Mouse (Mus musculus) fat pad, adult 2 months (tissue): Measurements from ENCODE around the gene Ltbp1.

Source experiments
- DNase-seq: peaks from one replicate; pipeline ENCODE4 v3.0.0-alpha.2; 2011; ENCODE audit warnings: low read depth, low spot score; ENCODE audit errors: extremely low read depth

The Ltbp1 gene

GRCm38 (mm10) chr17:75004820-75005219 lies 548 bp upstream of the Ltbp1 start:
- no peak for DNase-seq

DNA sequence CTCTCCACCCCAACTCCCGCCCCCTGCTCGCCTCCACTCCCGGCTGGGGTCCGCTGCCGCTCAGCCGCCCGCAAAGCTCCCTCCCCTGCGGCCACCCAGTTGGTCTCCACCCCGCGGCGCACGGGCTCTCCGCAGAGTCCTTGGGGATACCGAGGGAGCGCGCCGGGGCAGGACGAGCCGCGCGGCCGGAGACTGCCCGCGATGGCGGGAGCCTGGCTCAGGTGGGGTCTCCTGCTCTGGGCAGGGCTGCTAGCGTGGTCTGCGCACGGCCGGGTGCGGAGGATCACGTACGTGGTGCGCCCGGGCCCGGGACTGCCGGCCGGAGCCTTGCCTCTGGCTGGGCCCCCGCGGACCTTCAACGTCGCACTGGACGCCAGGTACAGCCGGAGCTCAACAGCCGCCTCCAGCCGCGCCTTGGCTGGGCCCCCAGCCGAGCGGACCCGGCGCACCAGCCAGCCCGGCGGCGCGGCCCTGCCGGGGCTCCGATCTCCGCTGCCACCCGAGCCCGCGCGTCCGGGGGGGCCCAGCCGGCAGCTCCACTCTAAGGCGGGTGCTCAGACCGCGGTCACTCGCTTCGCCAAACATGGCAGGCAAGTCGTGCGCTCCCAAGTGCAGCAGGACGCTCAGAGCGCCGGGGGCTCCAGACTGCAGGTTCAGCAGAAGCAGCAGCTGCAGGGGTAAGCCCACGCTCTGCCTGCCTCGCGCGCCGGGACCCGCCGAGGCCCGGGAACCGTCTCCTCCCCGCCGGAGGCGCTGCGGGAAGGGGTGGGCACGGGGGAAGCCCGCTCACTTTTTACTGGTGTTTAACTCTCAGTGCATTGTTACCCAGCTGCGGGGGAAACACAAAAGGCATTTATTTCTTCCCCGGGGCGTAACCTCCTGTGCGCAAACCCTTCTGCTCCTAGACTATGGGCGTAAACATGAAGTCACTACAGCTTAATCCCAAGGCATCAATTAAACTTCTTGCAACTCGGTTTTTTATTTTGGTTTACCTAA lies 615 bp downstream of the Ltbp1 start:
- DNase-seq: no peak

DNA sequence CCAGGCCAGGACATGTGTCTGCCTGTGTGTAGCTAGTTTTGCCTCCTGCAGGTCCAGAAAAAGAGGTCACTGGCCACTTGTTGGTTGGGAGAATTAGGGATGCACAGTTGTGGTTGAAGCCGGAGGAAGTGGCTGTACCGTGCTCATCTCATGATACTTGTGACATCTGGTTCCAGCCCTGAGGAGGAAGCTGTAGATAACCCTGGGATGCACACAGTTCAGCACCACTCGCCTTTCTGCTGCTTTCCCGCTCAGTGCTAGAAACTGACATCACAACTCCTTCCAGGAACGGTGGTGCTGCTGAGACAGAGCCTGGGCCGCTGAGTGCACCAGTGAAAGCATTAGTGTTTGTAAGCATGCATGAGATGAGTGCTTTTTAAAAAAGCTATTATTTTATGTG lies 5.6 kb downstream of the Ltbp1 start:
- DNase-seq: no peak

DNA sequence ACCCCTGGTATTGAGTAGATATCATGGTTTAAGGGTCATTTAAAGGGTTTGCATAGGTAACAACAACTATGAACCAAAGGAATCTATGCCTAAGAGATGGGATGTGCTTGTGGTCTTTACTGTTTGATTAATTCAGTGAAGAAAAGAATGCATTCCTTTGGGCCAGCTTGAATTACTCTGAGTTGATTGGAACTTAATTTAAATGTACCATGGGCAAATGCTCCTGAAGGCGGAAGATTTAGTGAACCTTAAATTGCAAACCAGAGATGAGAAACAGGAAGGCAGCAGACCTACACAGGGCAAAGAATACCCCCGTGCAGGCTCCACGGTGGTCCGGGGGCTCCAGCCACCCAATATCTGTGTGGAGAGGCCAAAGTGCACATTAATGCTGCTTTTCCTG lies 7.8 kb downstream of the Ltbp1 start:
- no peak for DNase-seq

- DNase-seq: no peak
These were observed 8.5 kb downstream of the Ltbp1 start for GRCm38 (mm10) chr17:75013868-75014267.

- no peak for DNase-seq
These were observed 9.4 kb downstream of the Ltbp1 start for GRCm38 (mm10) chr17:75014601-75015356.

- no peak for DNase-seq
These were observed 10.2 kb downstream of the Ltbp1 start for GRCm38 (mm10) chr17:75015546-75015945.

DNA sequence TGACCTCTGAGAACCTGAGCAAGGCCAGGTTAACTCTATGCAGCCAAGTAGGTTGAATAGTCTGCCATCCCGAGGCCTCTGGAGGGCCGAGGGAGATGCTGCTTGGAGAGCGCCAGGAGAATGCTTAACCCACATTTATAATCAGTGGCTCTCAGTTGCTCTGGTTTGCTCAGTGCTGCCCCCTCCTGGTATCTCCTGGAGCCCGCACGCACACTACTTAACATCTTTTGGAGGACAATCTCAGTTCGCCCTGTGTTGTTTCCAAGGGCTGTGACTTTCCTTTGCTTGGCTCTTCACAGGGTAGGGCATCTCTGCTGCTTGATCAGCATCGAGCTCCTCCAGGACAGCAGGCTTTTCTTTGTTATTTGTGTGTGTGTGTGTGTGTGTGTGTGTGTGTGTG lies 12.1 kb downstream of the Ltbp1 start:
- DNase-seq: no peak

DNA sequence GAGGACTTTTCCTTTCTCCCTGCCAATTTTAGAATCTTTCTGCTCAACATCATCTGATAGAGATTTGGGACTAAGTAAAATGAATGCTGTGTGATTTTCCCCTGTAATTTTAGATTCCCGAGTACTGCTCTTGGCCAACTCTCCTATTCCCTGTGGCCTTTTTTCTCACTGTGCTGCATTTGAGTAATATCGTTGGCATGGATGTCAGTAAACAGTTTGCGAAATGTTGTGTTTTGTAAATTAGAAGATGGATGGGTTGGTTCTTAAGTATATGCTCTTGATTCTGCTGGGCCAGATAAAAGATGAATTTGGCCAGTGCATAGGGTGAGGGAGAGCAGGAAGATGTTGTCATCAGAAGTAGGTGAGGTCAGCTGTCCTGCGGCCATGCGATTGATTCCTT lies 12.8 kb downstream of the Ltbp1 start:
- DNase-seq: no peak

DNA sequence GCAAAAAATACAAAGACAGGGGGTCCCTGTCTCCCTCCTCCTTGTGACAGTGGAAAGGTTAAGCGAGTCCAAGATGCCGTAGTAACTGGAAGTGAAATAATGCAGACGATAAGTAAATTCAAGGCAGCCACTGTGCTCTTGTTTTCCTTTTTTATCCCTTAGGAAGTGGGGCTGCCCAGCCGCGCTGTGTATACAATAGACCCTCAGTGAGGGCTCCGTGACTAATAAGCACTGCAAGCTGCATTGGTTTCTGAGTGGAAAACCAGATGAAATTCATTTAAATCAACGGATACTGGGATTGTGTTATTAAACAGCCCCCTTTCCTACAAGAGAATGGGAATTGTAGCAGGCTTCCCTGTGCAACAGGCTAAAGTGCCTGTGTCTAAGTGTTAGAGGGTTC lies 14.7 kb downstream of the Ltbp1 start:
- no peak for DNase-seq

DNA sequence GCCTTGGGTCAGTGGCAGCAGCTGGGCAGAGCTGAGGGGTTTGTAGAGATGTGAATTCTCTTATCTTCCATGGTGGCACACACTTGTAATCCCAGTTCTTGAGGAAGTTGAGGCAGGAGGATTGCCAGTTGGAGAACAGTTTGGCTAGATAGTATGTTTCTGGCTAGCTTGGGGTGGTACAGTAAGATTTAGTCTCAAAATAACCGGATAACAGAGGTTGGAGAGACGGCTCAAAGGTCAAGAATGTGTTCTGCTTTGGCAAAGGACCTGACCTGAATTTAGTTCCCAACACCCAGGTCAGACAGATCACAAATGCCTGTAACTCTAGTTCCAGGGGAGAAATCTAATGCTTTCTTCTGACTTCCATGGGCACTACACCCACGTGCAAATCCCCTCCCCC lies 15.3 kb downstream of the Ltbp1 start:
- DNase-seq: no peak

DNA sequence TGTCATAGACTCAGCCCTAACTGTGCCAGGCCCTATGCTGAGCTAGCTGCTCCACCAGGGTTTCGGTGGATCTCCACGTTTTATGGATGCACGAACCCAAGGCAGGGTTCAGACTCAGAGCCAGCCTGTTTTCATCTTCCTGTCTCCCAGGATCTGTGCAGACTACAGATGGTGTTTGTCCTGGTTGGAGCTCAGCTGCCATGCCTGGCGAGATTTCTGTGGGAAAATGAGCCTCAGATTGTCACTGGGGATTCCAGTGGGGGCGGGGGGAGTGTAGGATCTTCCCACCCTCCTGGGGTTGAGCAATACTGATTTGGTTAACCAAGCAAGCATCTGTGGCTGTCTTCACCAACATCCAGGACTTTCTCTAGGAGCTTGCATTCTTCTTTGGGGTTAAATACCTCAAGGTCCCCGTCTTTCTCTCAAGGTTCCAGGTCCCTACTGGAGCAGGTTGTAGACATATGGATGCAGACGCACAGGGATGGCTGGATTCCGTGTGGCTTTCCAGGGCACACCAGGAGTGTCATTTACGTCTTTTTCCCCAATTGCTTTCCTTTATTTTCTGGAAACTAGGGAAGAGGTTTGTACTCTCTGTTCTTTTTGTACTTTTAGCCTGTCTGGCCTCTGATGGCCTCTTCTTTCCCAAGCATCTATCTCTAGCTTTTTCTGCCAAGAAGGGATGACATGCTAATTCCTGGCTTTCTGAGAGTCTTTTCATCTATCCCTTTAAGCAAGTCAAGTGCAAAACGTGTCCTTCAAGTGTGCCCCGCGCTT lies 22.2 kb downstream of the Ltbp1 start:
- no peak for DNase-seq

DNA sequence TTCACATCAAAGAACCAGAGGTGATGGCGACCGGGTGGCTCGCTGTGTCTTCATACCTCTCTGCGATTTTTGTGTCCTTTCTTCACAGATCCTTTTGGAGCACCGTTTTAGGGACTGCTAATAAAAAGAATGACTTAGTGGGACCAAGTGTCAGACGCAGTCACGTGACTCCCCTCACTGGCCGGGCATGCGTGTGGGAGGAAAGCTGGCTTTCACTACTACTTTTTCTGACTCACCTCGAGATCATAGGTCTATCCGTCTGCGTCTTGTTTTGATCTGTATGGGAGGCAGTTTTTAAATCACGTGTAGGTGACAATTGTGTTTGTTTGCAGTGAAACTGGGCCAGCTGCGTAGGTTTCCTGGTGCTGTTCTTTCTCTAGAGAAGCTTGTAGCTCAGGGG lies 28.0 kb downstream of the Ltbp1 start:
- peak; percentile 14 for DNase-seq

DNA sequence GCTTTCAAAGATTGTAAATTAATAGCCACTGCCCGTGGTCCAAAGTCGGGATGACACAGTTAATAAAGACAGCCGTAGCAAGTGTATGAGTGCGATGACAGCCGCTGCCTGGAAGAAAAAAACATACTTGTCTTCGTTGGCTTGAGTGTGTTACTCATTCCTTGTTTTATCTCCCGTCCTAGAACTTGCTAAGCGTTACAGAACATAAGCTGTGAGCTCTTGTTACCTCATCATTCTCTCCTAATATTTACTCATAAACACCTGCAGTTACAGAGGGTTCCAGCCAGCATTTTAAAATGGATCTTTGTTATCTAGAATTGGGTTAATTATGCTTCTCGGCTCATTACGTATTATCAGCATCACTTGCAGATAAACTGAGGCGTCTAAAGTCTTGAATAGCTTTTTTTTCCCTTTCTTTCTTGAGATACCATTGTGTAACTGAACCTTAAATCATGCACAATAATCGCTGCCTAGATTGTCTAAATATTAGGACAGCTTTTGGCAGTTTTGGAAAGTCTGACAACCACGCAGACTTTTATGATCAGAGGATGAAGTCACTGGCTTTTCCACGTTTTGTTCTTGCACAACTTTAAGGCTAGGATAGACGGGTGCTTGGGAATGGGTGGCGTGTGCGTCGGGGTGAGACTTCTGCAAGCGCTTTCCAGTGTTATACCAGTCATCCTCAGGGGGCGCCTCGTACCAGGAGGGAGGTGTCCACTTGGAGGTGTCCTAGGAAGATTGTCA lies 28.7 kb downstream of the Ltbp1 start:
- no peak for DNase-seq

- no peak for DNase-seq
These were observed 31.5 kb downstream of the Ltbp1 start for GRCm38 (mm10) chr17:75036881-75037280.

DNA sequence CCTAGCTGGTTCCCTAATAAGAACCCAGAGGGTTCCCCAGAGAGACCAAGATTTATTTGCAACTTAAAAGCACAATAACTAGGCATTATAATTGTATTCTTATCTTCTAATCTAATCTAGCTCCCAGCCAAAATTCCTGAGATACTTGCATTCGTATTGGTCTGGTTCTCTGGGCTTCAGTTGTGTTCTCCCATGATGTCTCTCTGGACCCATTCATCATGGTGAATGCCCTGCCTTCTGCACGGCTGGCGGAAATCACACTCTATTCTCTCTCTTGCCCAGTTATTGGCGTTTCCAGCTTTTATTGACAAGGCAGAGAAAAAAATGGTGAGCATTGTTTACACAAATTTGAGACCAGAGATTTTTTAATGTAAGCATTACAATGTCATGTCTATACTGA lies 33.6 kb downstream of the Ltbp1 start:
- no peak for DNase-seq

DNA sequence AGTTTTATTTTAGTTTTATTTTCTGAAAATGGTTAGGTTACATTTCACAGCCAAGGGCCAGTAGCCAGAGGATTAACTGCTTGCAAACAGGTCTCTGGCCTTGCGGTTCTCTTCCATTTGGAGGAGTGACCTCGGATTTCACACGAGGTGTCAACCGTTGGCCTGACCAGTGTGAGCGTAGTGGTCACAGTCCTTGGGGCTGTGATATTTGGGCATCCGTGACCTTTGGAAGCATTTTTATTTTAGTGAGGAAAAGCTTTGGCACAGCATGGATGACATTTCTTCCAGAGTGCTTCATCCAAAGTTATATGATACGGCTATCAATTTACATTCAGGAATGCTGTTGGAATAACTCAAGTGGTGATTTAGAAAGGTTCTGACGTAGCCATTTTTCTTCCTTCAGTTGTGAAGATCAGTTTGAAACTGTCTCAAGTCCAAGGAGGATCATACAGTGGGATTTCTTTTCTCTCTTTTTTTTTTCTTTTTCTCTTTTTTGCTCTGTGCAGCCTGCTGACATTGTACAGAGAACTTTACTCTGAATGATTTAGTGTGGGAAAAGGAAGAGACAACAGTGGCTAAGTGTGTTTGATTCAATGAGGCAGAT lies 44.1 kb downstream of the Ltbp1 start:
- no peak for DNase-seq

GRCm38 (mm10) chr17:75051440-75051925 lies 46.1 kb downstream of the Ltbp1 start:
- no peak for DNase-seq

- no peak for DNase-seq
These were observed 49.9 kb downstream of the Ltbp1 start for GRCm38 (mm10) chr17:75055235-75055634.

DNA sequence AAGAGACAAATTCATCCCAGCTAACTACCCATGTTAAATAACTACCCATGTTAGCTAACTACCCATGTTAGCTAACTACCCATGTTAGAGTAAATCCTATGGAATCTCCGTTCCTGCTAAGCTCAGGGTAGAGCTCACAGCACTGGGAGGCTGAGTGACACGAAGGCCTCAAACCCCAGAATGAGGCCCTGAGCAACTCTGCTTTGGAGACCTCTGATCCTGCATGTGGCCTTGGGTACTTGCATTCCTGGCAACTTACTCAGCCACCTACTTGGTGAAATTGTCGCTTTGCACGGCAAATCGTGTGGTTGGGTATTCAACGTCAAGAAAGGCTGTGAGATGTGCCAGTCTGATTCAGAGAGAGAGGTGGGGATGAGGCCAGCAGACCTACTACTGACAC lies 50.6 kb downstream of the Ltbp1 start:
- no peak for DNase-seq
